Mouse (Mus musculus) right cerebral cortex, postnatal 36 days (tissue): ENCODE measurements around the gene Hes6.

ENCODE experiments used
- DNase-seq, 2 experiments: peaks; one replicate each; pipeline ENCODE4 v3.0.0; 2022; ENCODE audit warnings: low spot score in 2 of 2, mixed read lengths in 1 of 2

Hes6 gene

GRCm38 (mm10) chr1:91413898-91414594, at the start of gene Hes6:
Gene Hes6, minus strand, starts transcription at chr1:91414038.
- DNase-seq, result peak in 1 of 2 experiments; percentile 65

GRCm38 (mm10) chr1:91463336-91463995, 49.6 kb upstream of the Hes6 start:
- DNase-seq, result no peak

- DNase-seq, result no peak
These were observed 46.7 kb upstream of the Hes6 start for GRCm38 (mm10) chr1:91460564-91460963.

GRCm38 (mm10) chr1:91460069-91460468, 46.2 kb upstream of the Hes6 start:
- DNase-seq, result no peak

GRCm38 (mm10) chr1:91459059-91459809, 45.4 kb upstream of the Hes6 start, which contains the start of gene Per2:
Gene Per2, minus strand, starts transcription at chr1:91459324.
- DNase-seq, result peak; percentile 99

GRCm38 (mm10) chr1:91458223-91458861, 44.5 kb upstream of the Hes6 start:
- DNase-seq, result peak; percentile 76 to 79

GRCm38 (mm10) chr1:91457698-91458097, 43.9 kb upstream of the Hes6 start:
- peak; percentile 75 to 86 for DNase-seq

GRCm38 (mm10) chr1:91457116-91457515, 43.3 kb upstream of the Hes6 start:
- DNase-seq, result no peak

GRCm38 (mm10) chr1:91456301-91456801, 42.5 kb upstream of the Hes6 start:
- no peak for DNase-seq

- no peak for DNase-seq
These were observed 41.9 kb upstream of the Hes6 start for GRCm38 (mm10) chr1:91455661-91456161.

- no peak for DNase-seq
These were observed 41.1 kb upstream of the Hes6 start for GRCm38 (mm10) chr1:91454927-91455326.

GRCm38 (mm10) chr1:91454366-91454765, 40.5 kb upstream of the Hes6 start:
- no peak for DNase-seq

- no peak for DNase-seq
These were observed 40.1 kb upstream of the Hes6 start for GRCm38 (mm10) chr1:91453932-91454331.

GRCm38 (mm10) chr1:91451547-91452084, 37.8 kb upstream of the Hes6 start:
- DNase-seq, result no peak

GRCm38 (mm10) chr1:91450851-91451250, 37.0 kb upstream of the Hes6 start:
- DNase-seq, result no peak

GRCm38 (mm10) chr1:91448688-91449087, 34.9 kb upstream of the Hes6 start:
- DNase-seq, result no peak

- no peak for DNase-seq
These were observed 32.7 kb upstream of the Hes6 start for GRCm38 (mm10) chr1:91446511-91446910.

GRCm38 (mm10) chr1:91446060-91446459, 32.2 kb upstream of the Hes6 start:
- DNase-seq, result no peak

- peak in 1 of 2 experiments; percentile 48 for DNase-seq
These were observed 31.3 kb upstream of the Hes6 start for GRCm38 (mm10) chr1:91444841-91445830.

GRCm38 (mm10) chr1:91442350-91442990, 28.6 kb upstream of the Hes6 start:
- DNase-seq, result no peak
